Mouse (Mus musculus) heart, adult 2 months (tissue): Measurements from ENCODE around the gene Maml3.

Experiments
- CTCF ChIP-seq: fragments of 200-600 bp; IDR thresholded peaks from 2 replicates; pipeline ENCODE4 v1.8.1; 2022; ENCODE audit warnings: antibody characterized with exemption, mild to moderate bottlenecking, moderate library complexity
- EP300 ChIP-seq: fragments of 200-500 bp; IDR thresholded peaks from 2 replicates; pipeline ENCODE4 v1.6.1; 2011; ENCODE audit warnings: low read depth, low read length, control low read depth; ENCODE audit not compliant: insufficient read depth
- POLR2A ChIP-seq: fragments of 200-500 bp; IDR thresholded peaks from 2 replicates; pipeline ENCODE4 v1.6.1; 2011; ENCODE audit warnings: mild to moderate bottlenecking, low read depth, low read length, control low read depth; ENCODE audit not compliant: insufficient read depth

GRCm38 (mm10) chr3:51821551-51821950 is 283.3 kb downstream of the Maml3 start:
- TF ChIP-seq CTCF = no peak
- no peak for TF ChIP-seq EP300
- TF ChIP-seq POLR2A = no peak
